8 mouse cellular contexts compared by ENCODE assay signal in the genomic region with DNA sequence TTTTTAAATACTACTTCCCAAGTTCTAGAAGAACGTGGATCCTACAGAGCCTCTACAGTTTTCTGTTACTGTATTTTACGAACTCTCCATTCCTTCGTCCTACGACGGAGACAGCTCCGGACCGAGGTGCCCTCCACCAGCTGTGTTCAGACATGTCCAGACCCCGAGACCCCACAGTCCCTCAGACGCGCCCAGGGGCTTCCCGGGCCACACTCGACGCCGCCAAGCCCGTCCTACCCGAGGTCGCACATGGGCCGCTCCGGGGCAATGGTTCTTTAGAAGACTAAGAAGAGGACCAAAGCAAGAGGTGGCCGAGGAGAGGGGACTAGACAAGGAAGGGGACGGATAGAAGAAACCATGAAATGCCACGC. TPM values are rescaled to one million over a fixed set of nuclear protein-coding genes. Genes with fewer than 3 reads are reported as not detected.
DNase-seq lines count a peak whose midpoint lies in the region; ATAC-seq and TF ChIP-seq lines count a peak whose summit lies in the region.

No protein-coding gene starts in this region.

- H3K4me2 ChIP-seq in embryonic facial prominence, embryonic 12.5 days (replicated peaks), result peak overlapping the region; percentile 67
- H3K4me2 ChIP-seq in intestine, embryonic 15.5 days (replicated peaks), result peak overlapping the region; percentile 66
- H3K4me2 ChIP-seq in myocyte (ENCODE audit: low read depth), result peak overlapping the region; percentile 90

- peak overlapping the region; percentile 84 for H3K9ac ChIP-seq in embryonic facial prominence, embryonic 12.5 days
- peak overlapping the region; percentile 76 for H3K9ac ChIP-seq in intestine, embryonic 15.5 days

- peak overlapping the region; percentile 100 for H3K27ac ChIP-seq in left cerebral cortex, adult 2 months
- peak overlapping the region; percentile 75 for H3K27ac ChIP-seq in embryonic facial prominence, embryonic 12.5 days
- H3K27ac ChIP-seq in intestine, embryonic 15.5 days, result peak overlapping the region; percentile 54

- no peaks in the 10 kb centered on the region for H3K27me3 ChIP-seq in embryonic facial prominence, embryonic 12.5 days
- H3K27me3 ChIP-seq in intestine, embryonic 15.5 days (replicated peaks), result no peaks in the 10 kb centered on the region
- no peaks in the 10 kb centered on the region for H3K27me3 ChIP-seq in myocyte (ENCODE audit: control insufficient read depth, insufficient read depth, insufficient read length)

- no peak for TF ChIP-seq CTCF in left cerebral cortex, adult 2 months (IDR thresholded peaks at IDR 0.05)

- WGBS in embryonic facial prominence, embryonic 12.5 days, result under 1% methylated on average over 22 of the region's 22 CpGs
- WGBS in intestine, embryonic 15.5 days, result under 1% methylated on average over 22 of the region's 22 CpGs

- peaks cover 19% of the 10 kb centered on the region for H3K79me2 ChIP-seq in myocyte (ENCODE audit: control insufficient read depth, insufficient read depth)

- intact Hi-C loops in left cerebral cortex, adult 2 months (cut with DNase I), result loop anchor here (1.0 to 5.0 kb wide), 4 partner anchors 46 to 143 kb away; a partner anchor contains a TSS
- intact Hi-C loops in left cerebral cortex, postnatal 25 days (cut with DNase I), result loop anchor here (2.0 to 5.0 kb wide), 2 partner anchors 74 to 113 kb away; a partner anchor contains a TSS

- no peak for TF ChIP-seq POLR2A in myocyte (IDR thresholded peaks at IDR 0.05; ENCODE audit: insufficient read length, low read depth)

- H3ac ChIP-seq in myocyte (ENCODE audit: control insufficient read depth, insufficient read length), result peak overlapping the region; percentile 45

- peaks cover 17% of the 10 kb centered on the region for H3K36me3 ChIP-seq in embryonic facial prominence, embryonic 12.5 days
- 0 out of 2 replicates have a peak, but pooled peaks cover 3% of the 10 kb centered on the region for H3K36me3 ChIP-seq in intestine, embryonic 15.5 days
- H3K36me3 ChIP-seq in myocyte (ENCODE audit: control insufficient read depth, insufficient read depth), result peaks cover 13% of the 10 kb centered on the region

- no peak for DNase-seq in left cerebral cortex, adult 2 months (ENCODE audit: extremely low spot score in 1 of 2, low spot score in 2 of 2)
- no peak for DNase-seq in left cerebral cortex, postnatal 25 days (ENCODE audit: low spot score in 2 of 2)
- DNase-seq in left cerebral cortex, adult 9 months (ENCODE audit: low spot score in 2 of 2), result no peak
- DNase-seq in gastrocnemius, adult 18-20 months (ENCODE audit: low spot score), result no peak
- DNase-seq in ovary, postnatal 36 days (ENCODE audit: low spot score), result no peak

- ATAC-seq in embryonic facial prominence, embryonic 12.5 days (ENCODE audit: insufficient number of reproducible peaks, insufficient read depth, low FRiP score, low TSS enrichment), result peak; percentile 52
- ATAC-seq in intestine, embryonic 15.5 days, result peak; percentile 54

- peak overlapping the region; percentile 89 for H3K4me3 ChIP-seq in left cerebral cortex, adult 2 months
- peak overlapping the region; percentile 88 for H3K4me3 ChIP-seq in embryonic facial prominence, embryonic 12.5 days
- peak overlapping the region; percentile 65 for H3K4me3 ChIP-seq in intestine, embryonic 15.5 days (replicated peaks)
- peak overlapping the region; percentile 88 for H3K4me3 ChIP-seq in myocyte

- no peaks in the 10 kb centered on the region for H3K9me3 ChIP-seq in embryonic facial prominence, embryonic 12.5 days
- H3K9me3 ChIP-seq in intestine, embryonic 15.5 days, result no peaks in the 10 kb centered on the region

- H3K4me1 ChIP-seq in embryonic facial prominence, embryonic 12.5 days, result peaks cover 11% of the 10 kb centered on the region; the same call in 1 of the 2 replicates
- H3K4me1 ChIP-seq in intestine, embryonic 15.5 days (replicated peaks), result peaks cover 4% of the 10 kb centered on the region; the same call in 1 of the 2 replicates

TF ChIP-seq in myocyte, 11 proteins besides CTCF, POLR2A, EP300 and RAD21:
- no peak for TF ChIP-seq CEBPB (IDR thresholded peaks at IDR 0.05; ENCODE audit: insufficient read depth, poor library complexity, severe bottlenecking)
- TF ChIP-seq TCF12 (IDR thresholded peaks at IDR 0.05; ENCODE audit: insufficient read depth, poor library complexity, severe bottlenecking), result no peak
- no peak for TF ChIP-seq MYOG (IDR thresholded peaks at IDR 0.05; ENCODE audit: control insufficient read depth in 1 of 3, insufficient read depth in 1 of 3, insufficient read length in 2 of 3, low read depth in 2 of 3)
- no peak for TF ChIP-seq MYOD1 (IDR thresholded peaks at IDR 0.05; ENCODE audit: control insufficient read depth in 1 of 3, insufficient read length in 2 of 3, low read depth in 2 of 3)
- TF ChIP-seq USF1 (IDR thresholded peaks at IDR 0.05; ENCODE audit: low read depth), result no peak
- no peak for TF ChIP-seq E2F4 (IDR thresholded peaks at IDR 0.05; ENCODE audit: insufficient read depth)
- no peak for TF ChIP-seq MAX (IDR thresholded peaks at IDR 0.05; ENCODE audit: low read depth)
- TF ChIP-seq POLR2AphosphoS2 (IDR thresholded peaks at IDR 0.05; ENCODE audit: insufficient read length, low read depth), result no peak
- no peak for TF ChIP-seq REST (IDR thresholded peaks at IDR 0.05; ENCODE audit: insufficient read depth, insufficient read length)
- TF ChIP-seq TCF3 (IDR thresholded peaks at IDR 0.05; ENCODE audit: insufficient read length, low read depth), result no peak

RNA-seq across cellular contexts. Expression of a gene that starts 0.4 kb away (rescaled TPM):
- 10 to 100 TPM; 13.7 to 15.4 TPM for total RNA-seq in left cerebral cortex, adult 2 months (2021)
- total RNA-seq in left cerebral cortex, postnatal 25 days (2021), result 10 to 100 TPM; 16.0 to 16.2 TPM
- 39.0 and 39.7 TPM in 2 replicates for polyA plus RNA-seq in embryonic facial prominence, embryonic 12.5 days (2016; fragmentation: Nextera tagmentation; extraction: Ambion mirVana)
- 18.2 and 20.4 TPM in 2 replicates for polyA plus RNA-seq in intestine, embryonic 15.5 days (2015; fragmentation: Nextera tagmentation; extraction: Ambion mirVana)
- polyA plus RNA-seq in myocyte (2012; fragmentation: generic; extraction: Trizol), result 10.3 TPM
- total RNA-seq in gastrocnemius, adult 18-20 months (2021), result 10 to 100 TPM; 10.6 to 14.4 TPM

RNA-seq across cellular contexts. Expression of a gene that starts 0.5 kb away (rescaled TPM):
- 10 to 100 TPM in 1 of 2 experiments, 1 to 10 TPM in 1; 7.3 to 10.5 TPM for total RNA-seq in left cerebral cortex, adult 2 months (2021)
- 1 to 10 TPM; 8.1 to 9.6 TPM for total RNA-seq in left cerebral cortex, postnatal 25 days (2021)
- 30.4 and 33.5 TPM in 2 replicates for polyA plus RNA-seq in embryonic facial prominence, embryonic 12.5 days (2016; fragmentation: Nextera tagmentation; extraction: Ambion mirVana)
- 30.6 and 31.1 TPM in 2 replicates for polyA plus RNA-seq in intestine, embryonic 15.5 days (2015; fragmentation: Nextera tagmentation; extraction: Ambion mirVana)
- polyA plus RNA-seq in myocyte (2012; fragmentation: generic; extraction: Trizol), result 6.0 TPM
- total RNA-seq in gastrocnemius, adult 18-20 months (2021), result 1 to 10 TPM; 6.8 to 8.6 TPM

RNA-seq across cellular contexts. Expression of a gene that starts 40.7 kb away (rescaled TPM):
- total RNA-seq in left cerebral cortex, adult 2 months (2021), result under 1 TPM in 1 of 2 experiments, not detected in 1; 0.54 TPM
- not detected for total RNA-seq in left cerebral cortex, postnatal 25 days (2021)
- polyA plus RNA-seq in embryonic facial prominence, embryonic 12.5 days (2016; fragmentation: Nextera tagmentation; extraction: Ambion mirVana), result 0.22 and 0.25 TPM in 2 replicates
- 1.0 and 1.4 TPM in 2 replicates for polyA plus RNA-seq in intestine, embryonic 15.5 days (2015; fragmentation: Nextera tagmentation; extraction: Ambion mirVana)
- 0.02 TPM for polyA plus RNA-seq in myocyte (2012; fragmentation: generic; extraction: Trizol)
- total RNA-seq in gastrocnemius, adult 18-20 months (2021), result under 1 TPM; 0.43 to 0.57 TPM
